Mouse (Mus musculus) forebrain, embryonic 11.5 days (tissue): ENCODE measurements at regions not wholly inside any gene's neighbourhood (a gene's known extent, or its start where the extent isn't known, plus 50 kb on each side); places are given as distances from the start of the nearest gene placed in this dataset.

Experiments used
- ATAC-seq: fragments of 200-750 bp; cut with Nextera tagmentation; replicated peaks from 2 replicates; pipeline ENCODE4 v1.8.0; 2017; ENCODE audit warnings: moderate TSS enrichment; ENCODE audit not compliant: low FRiP score
- DNase-seq: peaks from one replicate; pipeline ENCODE4 v3.0.0-alpha.2; 2017; ENCODE audit warnings: low spot score
- H3K27ac ChIP-seq: fragments of 300-500 bp; sonication (generic); 2 replicates; pipeline ENCODE4 v1.5.1; 2014; ENCODE audit warnings: low read depth, low read length
- H3K27me3 ChIP-seq: fragments of 300-500 bp; sonication (generic); 2 replicates; pipeline ENCODE4 v1.6.1; 2014; ENCODE audit warnings: mild to moderate bottlenecking, low read length, mixed read lengths; ENCODE audit not compliant: control insufficient read depth, insufficient read depth
- H3K36me3 ChIP-seq: fragments of 300-500 bp; sonication (generic); 2 replicates; pipeline ENCODE4 v1.6.1; 2014; ENCODE audit warnings: mild to moderate bottlenecking, low read length, moderate library complexity, mixed read lengths; ENCODE audit not compliant: control insufficient read depth, insufficient read depth
- H3K4me1 ChIP-seq: fragments of 300-500 bp; sonication (generic); replicated peaks from 2 replicates; pipeline ENCODE4 v1.6.1; 2014; ENCODE audit warnings: low read length, mixed read lengths; ENCODE audit not compliant: control insufficient read depth, insufficient read depth
- H3K4me2 ChIP-seq: fragments of 300-500 bp; sonication (generic); 2 replicates; pipeline ENCODE4 v1.6.1; 2014; ENCODE audit warnings: low read depth, mild to moderate bottlenecking, low read length, moderate library complexity, mixed read lengths; ENCODE audit not compliant: severe bottlenecking
- H3K4me3 ChIP-seq: fragments of 300-500 bp; sonication (generic); 2 replicates; pipeline ENCODE4 v1.5.1; 2014; ENCODE audit warnings: low read depth, low read length
- H3K9ac ChIP-seq: fragments of 300-500 bp; sonication (generic); 2 replicates; pipeline ENCODE4 v1.6.1; 2014; ENCODE audit warnings: low read length
- H3K9me3 ChIP-seq: fragments of 300-500 bp; sonication (generic); 2 replicates; pipeline ENCODE4 v1.6.1; 2016; ENCODE audit warnings: low read length, mixed read lengths; ENCODE audit not compliant: control insufficient read depth
- WGBS: fragments of 180-500 bp; shearing (Covaris S2); extraction: QIAGEN DNeasy Blood & Tissue Kit; methylation state at CpG from one replicate; pipeline ENCODE4 v1.1.7; 2014; 5-methylcytosine and 5-hydroxymethylcytosine counted together

DNA sequence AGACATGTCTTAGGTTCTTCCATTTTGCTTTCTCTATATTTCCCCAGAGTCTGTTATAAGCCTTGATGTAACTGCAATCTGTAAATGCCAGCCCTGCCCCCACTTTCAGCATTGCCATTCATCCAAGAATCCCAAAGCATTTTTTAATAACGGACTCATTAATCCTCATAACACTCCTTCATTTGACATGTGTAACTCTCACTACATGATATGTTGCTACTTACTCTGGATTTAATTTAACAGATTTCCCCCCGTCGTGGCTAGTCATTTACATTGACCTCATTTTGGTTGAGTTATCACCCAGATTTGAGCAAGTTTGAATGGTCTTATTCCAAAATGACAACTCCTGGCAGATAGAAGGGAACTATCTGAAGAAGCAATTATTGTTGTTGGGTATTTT is 116.2 kb upstream of the Npvf start:
- Histone ChIP-seq H3K4me3 (no peak overlapping the region), H3K4me2 (no peak overlapping the region), H3K27ac (no peak overlapping the region), H3K27me3 (no peaks in the 10 kb centered on the region), H3K4me1 (peaks cover 2% of the 10 kb centered on the region; the same call in 1 of the 2 replicates), H3K9me3 (no peaks in the 10 kb centered on the region), H3K9ac (no peak overlapping the region), H3K36me3 (no peaks in the 10 kb centered on the region)
- no peak for ATAC-seq
- WGBS = 91% methylated on average over 3 of the region's 3 CpGs
- no peak for DNase-seq

DNA sequence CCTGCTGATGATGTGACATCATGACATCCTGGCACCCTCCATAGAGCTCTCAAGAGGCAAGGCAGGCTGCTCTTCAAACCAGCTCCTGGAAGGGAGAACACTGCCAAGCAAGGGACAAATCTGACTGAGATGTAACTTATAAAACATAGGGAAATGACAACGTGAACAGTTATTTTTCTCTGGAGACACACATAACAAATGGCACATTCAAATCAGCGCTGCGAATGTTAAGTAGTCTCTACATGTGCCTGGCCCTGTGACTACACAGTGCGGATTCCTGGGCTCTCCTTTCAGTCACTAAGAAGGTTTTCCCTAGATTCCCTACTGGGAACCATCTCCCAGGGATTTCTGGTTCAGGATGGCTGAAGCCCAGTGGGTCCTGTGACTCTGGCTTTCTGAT is 121.4 kb upstream of the Npvf start:
- H3K4me2 ChIP-seq = no peak overlapping the region
- no peak for DNase-seq
- H3K4me3 ChIP-seq = no peak overlapping the region
- H3K4me1 ChIP-seq = peaks cover 28% of the 10 kb centered on the region
- ATAC-seq = no peak; the same call in 1 of the 2 replicates
- WGBS = 77% methylated on average over 4 of the region's 4 CpGs
- peak overlapping the region; percentile 90 for H3K27ac ChIP-seq
- no peaks in the 10 kb centered on the region for H3K9me3 ChIP-seq
- H3K27me3 ChIP-seq = no peaks in the 10 kb centered on the region
- no peak overlapping the region for H3K9ac ChIP-seq
- no peaks in the 10 kb centered on the region for H3K36me3 ChIP-seq

- Histone ChIP-seq H3K4me2 (peak overlapping the region; percentile 37), H3K27me3 (no peaks in the 10 kb centered on the region), H3K36me3 (no peaks in the 10 kb centered on the region), H3K4me3 (no peak overlapping the region), H3K9me3 (no peaks in the 10 kb centered on the region), H3K27ac (peak overlapping the region; percentile 90), H3K9ac (peak overlapping the region; percentile 40; the same call in 1 of the 2 replicates), H3K4me1 (peaks cover 28% of the 10 kb centered on the region)
- 40% methylated on average over 11 of the region's 11 CpGs for WGBS
- peak; percentile 29; the same call in 1 of the 2 replicates for ATAC-seq
- DNase-seq = no peak
Observed at GRCm38 (mm10) chr6:50776236-50776832, 122.1 kb upstream of the Npvf start.

DNA sequence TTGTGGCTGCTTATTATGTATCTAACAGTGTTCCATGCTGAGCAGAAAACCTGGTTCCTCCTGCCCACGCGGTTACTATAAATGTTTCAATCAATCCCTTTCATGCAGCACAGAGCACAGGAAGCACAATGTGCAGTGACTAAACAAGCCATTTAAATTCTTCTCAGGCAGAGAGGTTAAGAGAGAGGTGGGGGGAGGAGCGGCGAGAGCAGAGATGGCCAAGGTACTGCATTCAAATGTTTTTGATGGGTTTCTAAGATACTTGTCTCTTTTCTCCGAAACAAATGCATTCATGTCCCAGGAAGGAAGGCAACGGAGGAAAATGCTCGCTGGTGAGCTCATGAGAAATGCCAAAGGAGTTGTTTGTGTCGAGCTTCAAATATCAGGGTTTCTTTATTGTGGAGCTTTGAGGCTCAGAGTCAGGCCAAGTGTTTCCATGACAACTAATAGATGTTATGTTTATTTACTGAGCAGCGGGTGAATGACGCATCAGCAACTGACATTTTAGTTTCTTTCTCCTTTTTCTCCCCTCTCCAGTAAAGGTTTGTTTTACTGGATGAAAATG is 122.8 kb upstream of the Npvf start:
- Histone ChIP-seq H3K9ac (peak overlapping the region; percentile 40; the same call in 1 of the 2 replicates), H3K27me3 (no peaks in the 10 kb centered on the region), H3K36me3 (no peaks in the 10 kb centered on the region), H3K27ac (peak overlapping the region; percentile 90), H3K4me1 (peaks cover 28% of the 10 kb centered on the region), H3K9me3 (no peaks in the 10 kb centered on the region), H3K4me3 (no peak overlapping the region), H3K4me2 (peak overlapping the region; percentile 37)
- whole genome bisulfite sequencing = 7% methylated on average over 10 of the region's 10 CpGs
- peak; percentile 87 for ATAC-seq
- DNase-seq = peak; percentile 81

DNA sequence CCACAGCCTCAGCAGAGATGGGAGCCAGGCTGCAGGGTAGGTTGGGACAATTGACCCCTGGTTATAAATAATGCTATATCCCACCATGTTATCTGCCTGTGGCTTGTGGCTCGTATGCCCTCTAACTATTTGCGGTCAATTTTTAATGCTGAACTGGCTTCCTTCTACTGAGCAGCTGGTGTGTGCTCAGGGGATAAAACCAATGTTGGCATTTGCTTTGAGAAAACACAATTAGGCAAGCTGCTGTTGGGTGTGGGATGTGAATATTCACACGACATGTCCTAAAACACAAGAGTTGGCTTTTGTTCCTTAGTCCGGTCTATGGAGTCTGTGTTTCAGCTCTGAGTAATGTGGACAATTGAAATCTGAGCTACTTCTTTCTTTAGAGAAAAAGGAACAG is 123.6 kb upstream of the Npvf start:
- DNase-seq = no peak
- 25% methylated on average over 4 of the region's 4 CpGs for WGBS
- H3K27me3 ChIP-seq = no peaks in the 10 kb centered on the region

GRCm38 (mm10) chr6:50780677-50781076 is 126.4 kb upstream of the Npvf start:
- no peaks in the 10 kb centered on the region for H3K27me3 ChIP-seq
- H3K4me1 ChIP-seq = peaks cover 24% of the 10 kb centered on the region
- no peaks in the 10 kb centered on the region for H3K9me3 ChIP-seq
- H3K4me3 ChIP-seq = no peak overlapping the region
- ATAC-seq (no peak), DNase-seq (no peak)
- H3K4me2 ChIP-seq = no peak overlapping the region
- WGBS = 89% methylated on average over 3 of the region's 3 CpGs
- no peaks in the 10 kb centered on the region for H3K36me3 ChIP-seq
- no peak overlapping the region for H3K27ac ChIP-seq
- H3K9ac ChIP-seq = no peak overlapping the region

More for the DNA sequence above, 123.6 kb upstream of the Npvf start:
- peak overlapping the region; percentile 90 for H3K27ac ChIP-seq
- H3K9ac ChIP-seq = no peak overlapping the region
- no peaks in the 10 kb centered on the region for H3K9me3 ChIP-seq
- H3K4me1 ChIP-seq = peaks cover 28% of the 10 kb centered on the region
- H3K4me3 ChIP-seq = no peak overlapping the region
- ATAC-seq = 0 out of 2 replicates have a peak, but pooled peaks have one; percentile 11
- H3K4me2 ChIP-seq = peak overlapping the region; percentile 37; the same call in 1 of the 2 replicates
- H3K36me3 ChIP-seq = no peaks in the 10 kb centered on the region

GRCm38 (mm10) chr6:50781271-50781670 is 127.0 kb upstream of the Npvf start:
- H3K9ac ChIP-seq = no peak overlapping the region
- DNase-seq (no peak), ATAC-seq (no peak)
- H3K4me3 ChIP-seq = no peak overlapping the region
- no peak overlapping the region for H3K27ac ChIP-seq
- H3K4me1 ChIP-seq = peaks cover 18% of the 10 kb centered on the region
- H3K9me3 ChIP-seq = no peaks in the 10 kb centered on the region
- no peaks in the 10 kb centered on the region for H3K27me3 ChIP-seq
- H3K36me3 ChIP-seq = no peaks in the 10 kb centered on the region
- no peak overlapping the region for H3K4me2 ChIP-seq
- whole genome bisulfite sequencing = 93% methylated on average over 10 of the region's 10 CpGs

DNA sequence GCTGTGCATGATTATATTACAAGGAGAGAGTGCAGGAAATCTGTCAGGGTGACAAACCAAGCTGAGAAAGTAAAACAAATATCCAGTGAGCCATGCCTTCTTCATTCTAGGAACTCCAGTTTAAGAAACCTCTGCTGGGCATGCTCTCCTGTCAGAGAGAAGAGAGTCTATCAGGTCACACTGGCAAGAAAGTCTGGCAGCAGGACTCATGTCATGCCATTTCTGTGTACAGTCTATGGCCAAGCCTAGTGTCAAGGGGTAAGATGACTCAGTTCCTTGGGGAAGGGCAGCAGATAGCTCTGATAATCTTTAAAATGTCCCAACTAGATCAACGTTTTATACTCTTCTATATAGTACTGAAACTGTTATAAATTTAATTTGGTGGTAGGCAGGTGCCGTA is 128.0 kb upstream of the Npvf start:
- WGBS = 85% methylated on average over 2 of the region's 2 CpGs
- Histone ChIP-seq H3K27me3 (no peaks in the 10 kb centered on the region), H3K4me3 (no peak overlapping the region), H3K27ac (no peak overlapping the region), H3K9ac (no peak overlapping the region), H3K36me3 (no peaks in the 10 kb centered on the region), H3K4me2 (no peak overlapping the region), H3K4me1 (peaks cover 11% of the 10 kb centered on the region), H3K9me3 (no peaks in the 10 kb centered on the region)
- ATAC-seq = no peak
- no peak for DNase-seq

- Histone ChIP-seq H3K9ac (no peak overlapping the region), H3K27ac (no peak overlapping the region), H3K4me1 (no peaks in the 10 kb centered on the region), H3K36me3 (no peaks in the 10 kb centered on the region), H3K27me3 (no peaks in the 10 kb centered on the region), H3K4me3 (no peak overlapping the region), H3K9me3 (no peaks in the 10 kb centered on the region), H3K4me2 (no peak overlapping the region)
- ATAC-seq (no peak), DNase-seq (no peak)
- whole genome bisulfite sequencing = 75% methylated on average over 10 of the region's 10 CpGs
Observed at GRCm38 (mm10) chr6:50783494-50783893, 129.3 kb upstream of the Npvf start.
